Mouse (Mus musculus) heart, adult 2 months (tissue): ENCODE data around the gene Narfl.

Experiments used
- CTCF ChIP-seq: fragments of 200-600 bp; IDR thresholded peaks from 2 replicates; pipeline ENCODE4 v1.8.1; 2022; ENCODE audit warnings: antibody characterized with exemption, mild to moderate bottlenecking, moderate library complexity
- EP300 ChIP-seq: fragments of 200-500 bp; IDR thresholded peaks from 2 replicates; pipeline ENCODE4 v1.6.1; 2011; ENCODE audit warnings: low read depth, low read length, control low read depth; ENCODE audit not compliant: insufficient read depth

DNA sequence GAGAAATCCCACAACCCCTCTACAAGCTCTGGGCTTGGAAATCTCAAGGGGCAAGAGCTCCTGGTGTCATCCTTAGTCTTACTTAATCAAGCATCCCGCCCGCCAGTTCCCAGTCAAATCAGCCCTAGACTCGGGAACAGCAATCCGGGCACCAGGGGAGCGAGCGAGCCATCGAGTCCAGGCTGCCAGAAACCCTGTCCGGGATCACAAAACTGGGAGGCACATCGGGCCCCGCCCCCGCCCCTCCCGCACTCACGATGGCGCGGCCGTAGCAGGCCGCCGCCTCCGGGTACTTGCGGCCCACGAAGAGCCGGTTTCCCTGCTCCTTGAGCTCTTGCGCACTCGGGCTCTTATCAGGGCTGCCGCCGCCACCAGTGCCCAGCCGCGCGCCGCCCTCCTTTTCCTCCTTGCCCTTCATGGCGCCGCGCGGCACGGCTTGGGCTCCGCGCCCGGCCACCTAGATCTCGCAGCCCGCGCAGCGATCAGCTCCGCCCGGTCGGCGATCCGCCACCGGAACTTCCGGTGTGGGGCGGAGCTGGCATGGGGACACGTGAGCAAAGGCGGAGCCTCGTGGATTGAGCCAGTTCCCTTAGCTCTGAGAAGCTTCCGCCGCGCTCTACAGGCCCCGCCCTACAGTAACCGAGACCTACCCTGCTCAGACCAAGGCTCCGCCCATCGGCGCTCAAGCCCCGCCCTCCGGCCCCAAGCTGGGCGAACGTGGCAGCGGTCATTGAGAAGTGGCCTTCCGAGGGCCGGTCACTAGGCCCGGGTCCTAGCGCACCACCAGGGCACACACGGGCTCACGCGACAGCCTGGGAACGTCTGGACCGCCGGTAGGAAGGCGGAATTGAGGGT, 59.1 kb downstream of the Narfl start:
- TF ChIP-seq CTCF = no peak
- TF ChIP-seq EP300 = 0 out of 2 replicates have a peak, but pooled peaks have one; percentile 8
